Mouse (Mus musculus): Measurements from ENCODE around the gene Atp6v1d.

Gene Atp6v1d

DNA sequence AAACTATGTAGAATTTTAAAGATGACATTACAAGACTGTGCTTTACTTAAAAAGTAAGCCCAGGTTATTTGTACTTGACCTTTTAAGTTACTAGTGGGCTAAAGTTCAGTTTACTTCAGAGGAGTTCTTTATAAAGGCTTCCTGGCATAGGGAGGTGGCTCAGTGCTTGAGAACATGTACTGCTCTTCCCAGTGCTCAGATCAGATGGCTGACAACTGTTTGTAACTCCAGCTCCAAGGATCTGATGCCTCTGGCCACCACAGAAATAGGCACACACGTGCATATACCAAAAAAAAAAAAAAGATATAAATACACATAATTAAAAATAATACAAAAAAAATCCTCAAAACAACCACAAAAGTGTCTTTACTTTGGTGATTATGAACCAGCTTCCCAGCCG, 70.6 kb downstream of the Atp6v1d start:
- DNase-seq (ENCODE audit: low read depth) = no peak
